Comparison of ENCODE assay signal across 28 mouse cellular contexts in the genomic region with DNA sequence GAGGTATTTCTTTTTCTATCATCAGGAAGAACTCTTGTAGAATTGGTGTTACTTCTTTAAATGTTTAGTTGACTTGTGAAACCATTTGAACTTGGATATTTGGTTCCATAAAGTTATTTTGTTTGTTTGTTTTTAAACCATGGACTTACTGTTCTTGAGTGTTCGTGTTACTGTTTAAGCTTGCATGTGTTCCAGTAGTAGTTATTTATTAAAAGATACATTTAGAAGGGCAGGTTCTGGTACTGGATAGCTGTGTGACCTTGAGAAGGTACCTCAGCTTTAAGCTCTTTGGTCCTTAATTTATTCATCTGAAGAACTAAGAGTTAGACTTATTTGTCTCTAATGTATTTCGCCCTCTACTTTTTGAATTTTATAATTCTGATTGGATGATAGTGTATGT.
"Had no signal": no experiment of that assay in that cellular context is flagged by ENCODE, and none has a peak within 500 bp of the region (broad histone marks: within the 10 kb centered on the region; RNA-seq: fewer than 3 reads in every experiment).

No protein-coding gene starts in this region.

- H3K4me1 ChIP-seq: embryonic facial prominence, embryonic 10.5 days; embryonic facial prominence, embryonic 12.5 days; embryonic facial prominence, embryonic 13.5 days; embryonic facial prominence, embryonic 15.5 days; forebrain, embryonic 10.5 days; forebrain, embryonic 12.5 days; forebrain, embryonic 13.5 days; forebrain, embryonic 15.5 days had no signal

- H3K9ac ChIP-seq: embryonic facial prominence, embryonic 12.5 days; embryonic facial prominence, embryonic 13.5 days; embryonic facial prominence, embryonic 15.5 days; forebrain, embryonic 12.5 days; forebrain, embryonic 13.5 days; forebrain, embryonic 15.5 days; forebrain, postnatal 0 days had no signal

- H3K4me2 ChIP-seq: embryonic facial prominence, embryonic 12.5 days; embryonic facial prominence, embryonic 13.5 days; embryonic facial prominence, embryonic 15.5 days; forebrain, embryonic 12.5 days; forebrain, embryonic 13.5 days; forebrain, embryonic 15.5 days had no signal

- H3K36me3 ChIP-seq: embryonic facial prominence, embryonic 10.5 days; embryonic facial prominence, embryonic 12.5 days; embryonic facial prominence, embryonic 13.5 days; embryonic facial prominence, embryonic 15.5 days; forebrain, embryonic 10.5 days; forebrain, embryonic 12.5 days; forebrain, embryonic 15.5 days had no signal

- H3K9me3 ChIP-seq: embryonic facial prominence, embryonic 10.5 days; embryonic facial prominence, embryonic 12.5 days; embryonic facial prominence, embryonic 13.5 days; embryonic facial prominence, embryonic 15.5 days; forebrain, embryonic 10.5 days; forebrain, embryonic 12.5 days; forebrain, embryonic 13.5 days; forebrain, embryonic 15.5 days had no signal

- DNase-seq: cerebellum, adult 2 months; cerebellum, adult 8-10 months; cerebellum, adult 9-10 months; cerebellum, adult 9-11 months; cerebellum, postnatal 10 days; cerebellum, postnatal 14 days; cerebellum, postnatal 25 days; cerebellum, postnatal 36 days; embryo, embryonic 11 days; forebrain, postnatal 0 days; gastrocnemius, adult 2 months; gastrocnemius, postnatal 10 days; gastrocnemius, postnatal 14 days; gastrocnemius, postnatal 25 days; gastrocnemius, postnatal 36 days; heart, adult 11 months; heart, adult 18-20 months had no signal

- H3K27ac ChIP-seq: embryonic facial prominence, embryonic 10.5 days; embryonic facial prominence, embryonic 12.5 days; embryonic facial prominence, embryonic 13.5 days; embryonic facial prominence, embryonic 15.5 days; forebrain, embryonic 10.5 days; forebrain, embryonic 12.5 days; forebrain, embryonic 13.5 days; forebrain, embryonic 15.5 days; gastrocnemius, adult 2 months had no signal

- H3K4me3 ChIP-seq: embryonic facial prominence, embryonic 10.5 days; embryonic facial prominence, embryonic 12.5 days; embryonic facial prominence, embryonic 13.5 days; embryonic facial prominence, embryonic 15.5 days; erythroblast, embryonic 14.5 days; forebrain, embryonic 10.5 days; forebrain, embryonic 12.5 days; forebrain, embryonic 13.5 days; forebrain, embryonic 15.5 days; gastrocnemius, adult 2 months had no signal

- ATAC-seq: forebrain, embryonic 13.5 days; forebrain, embryonic 14.5 days; forebrain, embryonic 15.5 days; forebrain, embryonic 16.5 days; forebrain, postnatal 0 days had no signal

- H3K27me3 ChIP-seq: embryonic facial prominence, embryonic 12.5 days; embryonic facial prominence, embryonic 13.5 days; embryonic facial prominence, embryonic 15.5 days; forebrain, embryonic 12.5 days; forebrain, embryonic 13.5 days; forebrain, embryonic 15.5 days had no signal
